Mouse (Mus musculus): ENCODE data around the gene Elovl2.

DNA sequence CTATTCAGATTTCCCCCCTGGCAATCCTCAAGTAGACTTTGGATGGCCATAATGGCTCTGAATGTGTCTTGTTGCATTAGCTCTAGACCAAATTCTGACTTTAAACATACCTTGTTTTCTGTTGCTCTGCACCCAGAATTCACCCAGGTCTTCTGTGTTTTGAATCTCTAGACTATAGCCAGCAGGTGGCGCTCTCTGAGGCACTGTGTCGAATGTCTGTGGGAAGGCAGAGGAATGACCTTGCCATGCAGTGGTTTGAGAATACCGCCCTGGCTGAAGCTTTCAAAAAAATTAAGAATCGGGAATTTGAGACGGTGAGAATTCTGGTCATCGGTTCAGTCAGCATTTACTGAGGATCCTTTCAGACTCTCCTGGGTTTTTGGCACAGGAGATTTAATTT, 85.3 kb downstream of the Elovl2 start:
- TF ChIP-seq CTCF (IDR thresholded peaks at IDR 0.05; ENCODE audit: low read depth) (peak; percentile 90), EP300 (IDR thresholded peaks at IDR 0.05; ENCODE audit: low read depth) (no peak)
